Mouse (Mus musculus) spleen, adult 2 months (tissue): ENCODE data around the gene Csf2ra. TPM values are rescaled to one million over a fixed set of nuclear protein-coding genes. Genes with fewer than 3 reads are reported as not detected.
"Not testable (repeated sequence)": the region's sequence is repeated elsewhere in the genome, so short reads cannot be mapped to it uniquely, and the experiment has no call there.

ENCODE experiments used
- DNase-seq, 2 experiments: peaks; one replicate each; pipeline versions ENCODE4 v3.0.0 to v3.0.0-alpha.2; 2012 to 2021; ENCODE audit warnings: low spot score in 2 of 2, low read depth in 1 of 2
- H3K27ac ChIP-seq: fragments of 200-500 bp; 2 replicates; pipeline ENCODE4 v1.5.1; 2012; ENCODE audit warnings: low read length, inconsistent platforms; ENCODE audit not compliant: insufficient read depth
- H3K27me3 ChIP-seq: fragments of 200-500 bp; 2 replicates; pipeline ENCODE4 v1.6.1; 2012; ENCODE audit warnings: mild to moderate bottlenecking, moderate library complexity, low read length, inconsistent platforms; ENCODE audit not compliant: control insufficient read depth, insufficient read depth
- H3K36me3 ChIP-seq: fragments of 200-500 bp; 2 replicates; pipeline ENCODE4 v1.6.1; 2012; ENCODE audit warnings: mild to moderate bottlenecking, low read length, inconsistent platforms; ENCODE audit not compliant: control insufficient read depth, insufficient read depth
- H3K4me1 ChIP-seq: fragments of 200-500 bp; 2 replicates; pipeline ENCODE4 v1.6.1; 2011; ENCODE audit warnings: inconsistent platforms; ENCODE audit not compliant: control insufficient read depth, insufficient read depth, insufficient read length
- H3K4me3 ChIP-seq: fragments of 200-500 bp; 2 replicates; pipeline ENCODE4 v1.5.1; 2011; ENCODE audit warnings: mild to moderate bottlenecking, inconsistent platforms; ENCODE audit not compliant: insufficient read depth, insufficient read length; ENCODE audit errors: extremely low read depth
- CTCF ChIP-seq: fragments of 200-500 bp; IDR thresholded peaks from 2 replicates; pipeline ENCODE4 v1.5.1; 2011; ENCODE audit warnings: mild to moderate bottlenecking, inconsistent platforms; ENCODE audit not compliant: insufficient read depth, insufficient read length, insufficient replicate concordance; ENCODE audit errors: extremely low read depth
- POLR2A ChIP-seq: fragments of 200-500 bp; IDR thresholded peaks from 2 replicates; pipeline ENCODE4 v1.6.1; 2011; ENCODE audit warnings: low read depth, low read length, inconsistent platforms
- WGBS: fragments of 180-500 bp; shearing (Covaris S2); methylation state at CpG from one replicate; pipeline ENCODE4 v1.1.7; 2018; 5-methylcytosine and 5-hydroxymethylcytosine counted together
- polyA plus RNA-seq: library from polyadenylated mRNA; depleted of rRNA; stranded (reverse); fragments of >200 nt; gene quantifications from 2 replicates; pipeline ENCODE4 v1.2.3, GENCODE M21; 2012

Gene Csf2ra
- polyA plus RNA-seq, 1 experiment = 419 TPM

DNA sequence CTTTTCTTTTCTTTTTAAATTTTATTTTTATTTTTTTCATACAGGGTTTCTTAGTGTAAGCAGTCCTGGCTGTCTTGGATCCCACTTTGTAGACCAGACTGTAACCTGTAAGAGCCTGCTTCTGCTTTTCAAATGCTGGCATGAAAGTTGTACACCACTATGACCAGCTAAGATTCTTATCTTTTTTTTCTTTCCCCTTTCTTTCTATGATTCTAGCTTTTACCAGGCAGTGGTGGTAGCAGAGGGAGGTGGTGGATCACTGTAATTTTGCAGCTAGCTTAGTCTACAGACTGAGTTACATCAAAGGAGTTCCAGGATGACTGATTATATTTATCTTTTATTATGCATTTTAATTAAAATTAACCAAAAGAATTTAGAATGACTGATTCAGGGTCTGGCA lies 36.7 kb upstream of the Csf2ra start:
- TF ChIP-seq POLR2A (no peak), CTCF (no peak)
- no peak for DNase-seq
- H3K27me3 ChIP-seq = no peaks in the 10 kb centered on the region
- H3K36me3 ChIP-seq = no peaks in the 10 kb centered on the region
- H3K4me1 ChIP-seq = peaks cover 5% of the 10 kb centered on the region; the same call in 1 of the 2 replicates
- H3K4me3 ChIP-seq = no peak overlapping the region
- H3K27ac ChIP-seq = no peak overlapping the region

GRCm38 (mm10) chr19:61264227-61264626 lies 36.0 kb upstream of the Csf2ra start:
- no peaks in the 10 kb centered on the region for H3K27me3 ChIP-seq
- no peaks in the 10 kb centered on the region for H3K36me3 ChIP-seq
- WGBS = 83% methylated on average over 1 of the region's 1 CpGs
- TF ChIP-seq POLR2A = no peak
- TF ChIP-seq CTCF = no peak
- peak in 1 of 2 experiments; percentile 58 for DNase-seq
- peaks cover 5% of the 10 kb centered on the region; the same call in 1 of the 2 replicates for H3K4me1 ChIP-seq
- no peak overlapping the region for H3K4me3 ChIP-seq
- H3K27ac ChIP-seq = no peak overlapping the region

GRCm38 (mm10) chr19:61261241-61261640 lies 33.0 kb upstream of the Csf2ra start:
- no peaks in the 10 kb centered on the region for H3K27me3 ChIP-seq
- H3K36me3 ChIP-seq = no peaks in the 10 kb centered on the region
- no peak overlapping the region for H3K4me3 ChIP-seq
- DNase-seq = no peak
- WGBS = 88% methylated on average over 1 of the region's 1 CpGs
- peaks cover 5% of the 10 kb centered on the region; the same call in 1 of the 2 replicates for H3K4me1 ChIP-seq
- TF ChIP-seq POLR2A (no peak), CTCF (no peak)
- no peak overlapping the region for H3K27ac ChIP-seq

DNA sequence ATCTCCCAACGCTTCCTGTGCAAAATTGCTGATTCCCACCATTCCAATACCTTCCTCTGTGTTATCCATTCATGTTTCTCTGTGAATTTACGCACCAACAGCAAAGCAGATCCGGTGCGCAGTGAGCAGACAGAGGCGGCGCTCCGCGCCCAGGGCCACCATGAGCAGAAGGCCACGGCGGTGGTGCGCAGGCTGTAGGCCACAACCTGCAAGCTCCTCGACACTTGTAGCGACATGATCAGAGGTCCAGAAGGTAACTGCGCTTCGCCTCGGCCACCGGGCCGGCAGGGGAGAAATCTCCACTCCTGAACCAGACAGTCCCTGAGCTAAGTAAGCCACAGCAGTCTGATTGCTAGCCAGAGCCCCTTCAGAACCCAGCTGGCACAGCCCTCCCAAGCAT lies 29.5 kb upstream of the Csf2ra start:
- no peaks in the 10 kb centered on the region for H3K36me3 ChIP-seq
- no peak for DNase-seq
- TF ChIP-seq CTCF = no peak
- TF ChIP-seq POLR2A = no peak
- H3K4me3 ChIP-seq = no peak overlapping the region
- H3K4me1 ChIP-seq = peaks cover 5% of the 10 kb centered on the region; the same call in 1 of the 2 replicates
- no peaks in the 10 kb centered on the region for H3K27me3 ChIP-seq
- WGBS = 96% methylated on average over 18 of the region's 18 CpGs
- H3K27ac ChIP-seq = no peak overlapping the region

DNA sequence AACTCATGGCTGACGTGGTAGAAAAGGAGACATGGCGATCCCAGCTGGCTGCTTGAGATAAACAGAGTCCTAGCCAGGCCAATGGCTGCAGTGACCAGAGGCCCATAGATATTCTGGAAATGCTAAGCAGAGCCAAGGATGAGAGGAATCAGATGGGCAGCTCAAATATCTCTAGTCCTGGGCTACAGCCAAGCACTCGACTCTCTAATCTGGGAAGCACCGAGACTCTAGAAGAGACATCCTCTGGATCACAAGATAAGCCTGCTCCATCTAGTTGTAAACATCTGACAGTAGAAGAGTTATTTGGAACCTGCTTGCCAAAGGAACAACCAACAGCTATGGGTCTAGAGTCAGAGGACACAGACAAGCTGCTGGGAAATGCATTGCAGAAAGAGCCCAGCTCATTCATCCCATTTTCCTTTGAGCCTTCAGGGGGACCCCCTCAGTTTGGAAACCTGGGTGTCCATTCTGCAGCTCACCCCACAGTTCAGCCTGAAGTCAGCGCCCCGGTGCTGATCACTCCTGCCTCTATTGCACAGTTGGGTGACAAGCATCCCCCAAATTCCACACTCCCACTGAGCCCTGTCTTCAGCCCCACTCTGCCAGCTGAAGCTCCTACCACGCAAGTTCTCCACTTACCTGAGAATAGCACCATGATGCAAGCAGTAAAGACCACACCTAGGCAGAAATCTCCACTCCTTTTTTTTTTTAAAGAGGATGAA lies 28.1 kb upstream of the Csf2ra start:
- Histone ChIP-seq H3K27ac (no peak overlapping the region), H3K4me3 (no peak overlapping the region), H3K27me3 (no peaks in the 10 kb centered on the region), H3K36me3 (no peaks in the 10 kb centered on the region), H3K4me1 (peaks cover 3% of the 10 kb centered on the region; the same call in 1 of the 2 replicates)
- 91% methylated on average over 7 of the region's 7 CpGs for WGBS
- no peak for TF ChIP-seq CTCF
- TF ChIP-seq POLR2A = no peak
- no peak for DNase-seq

GRCm38 (mm10) chr19:61247334-61247733 lies 19.1 kb upstream of the Csf2ra start:
- H3K4me1 ChIP-seq, H3K27ac ChIP-seq, DNase-seq, H3K36me3 ChIP-seq, H3K4me3 ChIP-seq, H3K27me3 ChIP-seq: not testable (repeated sequence)
- WGBS = 92% methylated on average over 4 of the region's 4 CpGs

- no peaks in the 10 kb centered on the region for H3K27me3 ChIP-seq
- peaks cover 8% of the 10 kb centered on the region for H3K4me1 ChIP-seq
- TF ChIP-seq POLR2A (no peak), CTCF (no peak)
- DNase-seq = peak in 1 of 2 experiments; percentile 47
- no peak overlapping the region for H3K4me3 ChIP-seq
- no peaks in the 10 kb centered on the region for H3K36me3 ChIP-seq
- WGBS = 56% methylated on average over 5 of the region's 5 CpGs
- no peak overlapping the region for H3K27ac ChIP-seq
Observed at GRCm38 (mm10) chr19:61244721-61245436, 16.6 kb upstream of the Csf2ra start.
